Mouse (Mus musculus): ENCODE measurements around the gene Per1. TPM values are rescaled to one million over a fixed set of nuclear protein-coding genes. Genes with fewer than 3 reads are reported as not detected.
"Not testable (repeated sequence)": the region's sequence is repeated elsewhere in the genome, so short reads cannot be mapped to it uniquely, and the experiment has no call there.

Gene Per1
- total RNA-seq, 2 experiments from 2014 or later, result 68.2 to 76.8 TPM

- peak overlapping the region; percentile 100 for H3K4me3 ChIP-seq
- peak; percentile 14 for DNase-seq
- intact Hi-C loops (cut with DNase I), result no loop called here
- TF ChIP-seq CTCF (IDR thresholded peaks at IDR 0.05), result no peak
- H3K27ac ChIP-seq, result peak overlapping the region; percentile 100
Observed at GRCm38 (mm10) chr11:69090367-69090766, 4.7 kb upstream of the Per1 start.

GRCm38 (mm10) chr11:69091566-69092385 lies 3.2 kb upstream of the Per1 start:
- TF ChIP-seq CTCF (IDR thresholded peaks at IDR 0.05), result no peak
- intact Hi-C loops (cut with DNase I), result no loop called here
- peak; percentile 16 for DNase-seq
- Histone ChIP-seq H3K27ac (peak overlapping the region; percentile 100), H3K4me3 (no peak overlapping the region)

GRCm38 (mm10) chr11:69092386-69092751 lies 2.6 kb upstream of the Per1 start:
- DNase-seq, result peak; percentile 91
- H3K27ac ChIP-seq, result peak overlapping the region; percentile 100
- intact Hi-C loops (cut with DNase I), result no loop called here
- H3K4me3 ChIP-seq, result 0 out of 2 replicates have a peak overlapping the region, but pooled peaks have one; percentile 7
- TF ChIP-seq CTCF (IDR thresholded peaks at IDR 0.05), result peak; percentile 94

- intact Hi-C loops (cut with DNase I), result no loop called here
- H3K4me3 ChIP-seq, result no peak overlapping the region
- peak overlapping the region; percentile 100 for H3K27ac ChIP-seq
- TF ChIP-seq CTCF (IDR thresholded peaks at IDR 0.05), result no peak
- no peak for DNase-seq
Observed at GRCm38 (mm10) chr11:69092871-69093270, 2.1 kb upstream of the Per1 start.

GRCm38 (mm10) chr11:69093856-69094255 lies 1.2 kb upstream of the Per1 start:
- intact Hi-C loops (cut with DNase I), result not testable (repeated sequence)
- Histone ChIP-seq H3K27ac (peak overlapping the region; percentile 100), H3K4me3 (peak overlapping the region; percentile 64)
- DNase-seq, result peak; percentile 18

- H3K4me3 ChIP-seq, result peak overlapping the region; percentile 74
- DNase-seq, result peak; percentile 61
- H3K27ac ChIP-seq, result peak overlapping the region; percentile 100
- no peak for TF ChIP-seq CTCF (IDR thresholded peaks at IDR 0.05)
- intact Hi-C loops (cut with DNase I), result loop anchor here (2.0 kb wide), 1 partner anchor 27 kb away; the partner anchor contains the start of gene 9130213A22Rik
Observed at GRCm38 (mm10) chr11:69095511-69096231, 654 bp downstream of the Per1 start.

GRCm38 (mm10) chr11:69096360-69096986 lies 1.5 kb downstream of the Per1 start:
- TF ChIP-seq CTCF (IDR thresholded peaks at IDR 0.05), result no peak
- no peak for DNase-seq
- H3K27ac ChIP-seq, result peak overlapping the region; percentile 100
- intact Hi-C loops (cut with DNase I), result loop anchor here (2.0 kb wide), 1 partner anchor 26 kb away; the partner anchor contains the start of gene 9130213A22Rik
- H3K4me3 ChIP-seq, result peak overlapping the region; percentile 74

- peak overlapping the region; percentile 74 for H3K4me3 ChIP-seq
- intact Hi-C loops (cut with DNase I), result loop anchor here (2.0 kb wide), 1 partner anchor 26 kb away; the partner anchor contains the start of gene 9130213A22Rik
- H3K27ac ChIP-seq, result peak overlapping the region; percentile 100
- DNase-seq, result peak; percentile 100
- no peak for TF ChIP-seq CTCF (IDR thresholded peaks at IDR 0.05)
Observed at GRCm38 (mm10) chr11:69096987-69097900, 2.2 kb downstream of the Per1 start.

GRCm38 (mm10) chr11:69098039-69098761 lies 3.2 kb downstream of the Per1 start:
- intact Hi-C loops (cut with DNase I), result no loop called here
- no peak for TF ChIP-seq CTCF (IDR thresholded peaks at IDR 0.05)
- peak; percentile 49 for DNase-seq

GRCm38 (mm10) chr11:69098762-69099091 lies 3.7 kb downstream of the Per1 start:
- TF ChIP-seq CTCF (IDR thresholded peaks at IDR 0.05), result no peak
- intact Hi-C loops (cut with DNase I), result no loop called here
- peak; percentile 98 for DNase-seq
- H3K4me3 ChIP-seq, result peak overlapping the region; percentile 74
- H3K27ac ChIP-seq, result peak overlapping the region; percentile 100

More at GRCm38 (mm10) chr11:69098039-69098761, 3.2 kb downstream of the Per1 start:
- peak overlapping the region; percentile 100 for H3K27ac ChIP-seq
- peak overlapping the region; percentile 74 for H3K4me3 ChIP-seq

Measured in gastrocnemius, adult 2 months (tissue).